Mouse (Mus musculus) retina, embryonic 14.5 days (tissue): Measurements from ENCODE around the gene Isg20l2.

Experiments used
- DNase-seq: peaks from one replicate; pipeline ENCODE4 v3.0.0-alpha.2; 2015; ENCODE audit warnings: low spot score

Gene Isg20l2

GRCm38 (mm10) chr3:87913491-87913890 is 16.6 kb upstream of the Isg20l2 start:
- no peak for DNase-seq

- no peak for DNase-seq
Observed at GRCm38 (mm10) chr3:87913891-87914290, 16.2 kb upstream of the Isg20l2 start.

GRCm38 (mm10) chr3:87916990-87917389 is 13.1 kb upstream of the Isg20l2 start:
- no peak for DNase-seq

- DNase-seq: no peak
Observed at GRCm38 (mm10) chr3:87918551-87918950, 11.6 kb upstream of the Isg20l2 start.

GRCm38 (mm10) chr3:87919336-87920108 is 10.6 kb upstream of the Isg20l2 start, which contains the start of gene Mrpl24:
Gene Mrpl24, plus strand, starts transcription at chr3:87919506.
- DNase-seq: peak; percentile 92

- DNase-seq: no peak
Observed at GRCm38 (mm10) chr3:87920270-87920943, 9.7 kb upstream of the Isg20l2 start.

GRCm38 (mm10) chr3:87924996-87925395 is 5.1 kb upstream of the Isg20l2 start:
- DNase-seq: no peak

GRCm38 (mm10) chr3:87927452-87927851 is 2.7 kb upstream of the Isg20l2 start:
- DNase-seq: no peak

GRCm38 (mm10) chr3:87929341-87930077 is 605 bp upstream of the Isg20l2 start:
- DNase-seq: no peak

- no peak for DNase-seq
Observed at GRCm38 (mm10) chr3:87934026-87934425, 3.9 kb downstream of the Isg20l2 start.

- no peak for DNase-seq
Observed at GRCm38 (mm10) chr3:87934501-87934900, 4.4 kb downstream of the Isg20l2 start.

- DNase-seq: no peak
Observed at GRCm38 (mm10) chr3:87935201-87935600, 5.1 kb downstream of the Isg20l2 start.

GRCm38 (mm10) chr3:87935776-87936175 is 5.7 kb downstream of the Isg20l2 start:
- peak; percentile 95 for DNase-seq

GRCm38 (mm10) chr3:87940611-87941010 is 10.5 kb downstream of the Isg20l2 start:
- no peak for DNase-seq

GRCm38 (mm10) chr3:87942471-87942870 is 12.4 kb downstream of the Isg20l2 start:
- DNase-seq: no peak

GRCm38 (mm10) chr3:87943586-87943985 is 13.5 kb downstream of the Isg20l2 start:
- DNase-seq: no peak

- DNase-seq: peak; percentile 64
Observed at GRCm38 (mm10) chr3:87944838-87945600, 14.9 kb downstream of the Isg20l2 start.

GRCm38 (mm10) chr3:87945781-87946540 is 15.8 kb downstream of the Isg20l2 start:
- DNase-seq: peak; percentile 53

GRCm38 (mm10) chr3:87946541-87946860 is 16.4 kb downstream of the Isg20l2 start:
- DNase-seq: peak; percentile 38

- peak; percentile 41 for DNase-seq
Observed at GRCm38 (mm10) chr3:87947056-87947810, 17.1 kb downstream of the Isg20l2 start.

GRCm38 (mm10) chr3:87947811-87948199 is 17.7 kb downstream of the Isg20l2 start:
- peak; percentile 79 for DNase-seq
